Mouse (Mus musculus) limb, embryonic 11.5 days (tissue): ENCODE results near the gene Cops8. TPM values are rescaled to one million over a fixed set of nuclear protein-coding genes. Genes with fewer than 3 reads are reported as not detected.
A peak's percentile ranks its signal among the peaks of the same experiment; 100 is the strongest.

Experiments used
- ATAC-seq: fragments of 200-750 bp; cut with Nextera tagmentation; 2 replicates; pipeline ENCODE4 v1.8.0; 2017; ENCODE audit warnings: low read depth; ENCODE audit not compliant: insufficient number of reproducible peaks, low FRiP score, low TSS enrichment
- DNase-seq: peaks from one replicate; pipeline ENCODE4 v3.0.0-alpha.2; 2015; ENCODE audit warnings: low spot score
- H3K27ac ChIP-seq: fragments of 300-500 bp; sonication (generic); replicated peaks from 2 replicates; pipeline ENCODE4 v1.5.1; 2014; ENCODE audit warnings: low read depth, mild to moderate bottlenecking, low read length
- H3K27me3 ChIP-seq: fragments of 300-500 bp; sonication (generic); 2 replicates; pipeline ENCODE4 v1.6.1; 2014; ENCODE audit warnings: mild to moderate bottlenecking, low read length, mixed read lengths; ENCODE audit not compliant: control insufficient read depth, insufficient read depth
- H3K36me3 ChIP-seq: fragments of 300-500 bp; sonication (generic); 2 replicates; pipeline ENCODE4 v1.6.1; 2014; ENCODE audit warnings: mild to moderate bottlenecking, low read length, moderate library complexity, mixed read lengths; ENCODE audit not compliant: control insufficient read depth, insufficient read depth
- H3K4me1 ChIP-seq: fragments of 300-500 bp; sonication (generic); 2 replicates; pipeline ENCODE4 v1.6.1; 2014; ENCODE audit warnings: low read length, mixed read lengths; ENCODE audit not compliant: control insufficient read depth, insufficient read depth
- H3K4me2 ChIP-seq: fragments of 300-500 bp; sonication (generic); 2 replicates; pipeline ENCODE4 v1.6.1; 2014; ENCODE audit warnings: low read depth, mild to moderate bottlenecking, moderate library complexity; ENCODE audit not compliant: severe bottlenecking
- H3K4me3 ChIP-seq: fragments of 300-500 bp; sonication (generic); 2 replicates; pipeline ENCODE4 v1.5.1; 2014; ENCODE audit warnings: low read depth, low read length
- H3K9ac ChIP-seq: fragments of 300-500 bp; sonication (generic); 2 replicates; pipeline ENCODE4 v1.6.1; 2014; ENCODE audit warnings: mild to moderate bottlenecking, low read length
- H3K9me3 ChIP-seq: fragments of 300-500 bp; sonication (generic); 2 replicates; pipeline ENCODE4 v1.6.1; 2016; ENCODE audit warnings: low read length; ENCODE audit not compliant: control insufficient read depth
- WGBS: fragments of 180-500 bp; shearing (Covaris S2); extraction: QIAGEN DNeasy Blood & Tissue Kit; methylation state at CpG from one replicate; pipeline ENCODE4 v1.1.7; 2014; 5-methylcytosine and 5-hydroxymethylcytosine counted together
- polyA plus RNA-seq: library from polyadenylated mRNA; unstranded; fragments of >200 nt; fragmentation: Nextera tagmentation; extraction: Ambion mirVana; gene quantifications from 2 replicates; pipeline ENCODE4 v1.2.1, GENCODE M21; 2014

The Cops8 gene
- polyA plus RNA-seq, 1 experiment from 2014 or later: 212 TPM

DNA sequence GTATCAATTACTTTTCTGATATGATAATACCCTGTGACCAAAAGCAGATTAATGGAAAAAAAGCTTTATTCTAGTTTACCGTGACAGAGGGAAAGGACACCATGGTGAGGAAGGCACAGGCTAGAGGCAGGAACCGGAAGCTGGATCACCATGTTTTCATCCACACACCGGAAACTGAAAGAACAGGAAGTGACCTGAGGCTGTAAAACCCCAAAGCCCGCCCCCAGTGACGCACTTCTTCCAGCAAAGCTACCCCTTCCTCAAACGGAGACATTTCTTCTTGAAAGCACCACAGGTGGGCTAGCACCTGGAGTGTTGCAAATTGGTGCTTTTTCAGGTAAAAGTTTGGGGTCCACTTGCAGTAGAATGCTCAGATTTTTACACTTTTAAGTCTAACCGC lies 20.1 kb upstream of the Cops8 start:
- H3K4me3 ChIP-seq: no peak overlapping the region
- no peak overlapping the region for H3K4me2 ChIP-seq
- 73% methylated on average over 7 of the region's 7 CpGs for WGBS
- no peaks in the 10 kb centered on the region for H3K27me3 ChIP-seq
- no peak for ATAC-seq
- no peak overlapping the region for H3K9ac ChIP-seq
- H3K9me3 ChIP-seq: no peaks in the 10 kb centered on the region
- H3K36me3 ChIP-seq: no peaks in the 10 kb centered on the region
- no peak overlapping the region for H3K27ac ChIP-seq
- no peak for DNase-seq
- H3K4me1 ChIP-seq: 0 out of 2 replicates have a peak, but pooled peaks cover 4% of the 10 kb centered on the region

DNA sequence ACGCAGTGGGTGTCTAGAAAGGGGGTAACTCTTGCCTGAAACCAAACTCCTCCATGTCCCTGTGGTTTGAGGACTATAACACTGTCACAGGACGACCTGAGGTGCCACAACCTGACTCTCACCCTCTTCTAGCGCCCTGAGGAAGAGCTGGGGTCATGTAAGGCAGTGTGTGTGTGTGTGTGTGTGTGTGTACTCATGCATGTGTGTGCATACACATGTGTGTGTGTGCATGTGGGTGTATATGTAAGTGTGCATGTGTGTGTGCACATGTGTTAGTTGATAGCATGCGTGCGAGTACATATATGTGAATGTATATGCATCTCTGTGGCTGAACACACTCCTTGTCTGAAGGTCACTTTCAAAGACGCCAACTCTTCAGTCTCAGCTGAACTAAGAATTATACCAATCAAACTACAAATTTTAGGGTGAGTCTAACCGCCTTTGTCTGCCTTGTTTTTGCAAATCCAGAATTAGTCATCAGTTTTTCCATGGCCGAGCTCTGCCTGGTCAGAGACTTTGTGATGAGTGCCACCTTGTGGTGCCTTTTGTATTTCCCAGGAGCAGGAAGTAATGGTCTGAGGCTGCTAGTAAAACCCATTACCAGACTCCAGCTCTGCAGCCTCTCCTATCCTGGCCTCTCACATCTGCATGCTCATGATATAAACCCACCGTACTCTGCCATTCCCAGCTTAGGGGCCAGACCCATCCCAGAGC lies 14.6 kb upstream of the Cops8 start:
- ATAC-seq (peak; percentile 44; the same call in 1 of the 2 replicates), DNase-seq (peak; percentile 88)
- Histone ChIP-seq H3K36me3 (no peaks in the 10 kb centered on the region), H3K4me2 (no peak overlapping the region), H3K4me1 (0 out of 2 replicates have a peak, but pooled peaks cover 4% of the 10 kb centered on the region), H3K9ac (no peak overlapping the region), H3K4me3 (no peak overlapping the region), H3K27me3 (no peaks in the 10 kb centered on the region), H3K9me3 (no peaks in the 10 kb centered on the region), H3K27ac (no peak overlapping the region)
- WGBS: 57% methylated on average over 9 of the region's 9 CpGs

DNA sequence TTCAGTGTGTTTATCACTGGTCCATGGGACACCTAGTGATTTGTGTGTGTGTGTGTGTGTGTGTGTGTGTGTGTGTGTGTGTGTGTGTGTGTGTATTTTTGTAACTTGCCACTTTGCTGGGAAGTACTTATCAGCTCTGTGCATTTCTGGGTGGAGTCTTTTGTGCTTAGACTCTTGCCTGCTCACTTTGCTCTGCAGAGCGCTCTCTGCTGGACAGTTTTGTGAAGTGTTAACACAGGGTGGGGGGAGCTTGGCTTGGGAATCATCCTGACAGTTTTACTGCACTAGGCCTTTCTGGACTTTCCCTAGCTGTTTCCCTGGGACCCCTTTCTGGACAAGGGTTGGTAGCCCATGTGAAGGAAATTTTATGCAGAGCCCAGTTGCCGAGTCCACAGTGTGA lies 12.0 kb upstream of the Cops8 start:
- no peaks in the 10 kb centered on the region for H3K36me3 ChIP-seq
- H3K4me1 ChIP-seq: no peaks in the 10 kb centered on the region
- H3K9me3 ChIP-seq: no peaks in the 10 kb centered on the region
- WGBS: 30% methylated on average over 2 of the region's 2 CpGs
- no peak overlapping the region for H3K27ac ChIP-seq
- no peaks in the 10 kb centered on the region for H3K27me3 ChIP-seq
- H3K4me3 ChIP-seq: no peak overlapping the region
- no peak overlapping the region for H3K4me2 ChIP-seq
- ATAC-seq (no peak), DNase-seq (peak; percentile 80)
- no peak overlapping the region for H3K9ac ChIP-seq

DNA sequence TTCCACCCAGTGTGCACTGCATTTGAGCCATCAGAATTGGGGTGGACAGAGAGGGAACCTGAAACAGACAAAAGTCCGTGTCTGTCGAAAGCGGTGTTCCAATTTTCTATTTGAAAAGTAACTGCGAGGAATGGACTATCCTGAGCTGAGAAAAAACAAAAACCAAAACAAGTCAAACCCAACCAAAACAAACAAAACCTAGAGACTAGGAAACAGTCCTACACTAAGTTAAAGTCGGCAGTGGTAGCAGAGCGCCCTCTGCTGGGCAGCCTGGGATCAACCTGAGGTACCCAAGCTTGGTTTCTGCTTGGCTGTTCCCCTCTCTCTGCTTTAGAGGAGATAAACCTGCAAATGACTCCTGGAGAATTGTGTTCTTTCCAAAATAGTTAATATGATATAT lies 10.0 kb upstream of the Cops8 start:
- 18% methylated on average over 6 of the region's 6 CpGs for WGBS
- Histone ChIP-seq H3K9ac (no peak overlapping the region), H3K4me2 (no peak overlapping the region), H3K4me1 (no peaks in the 10 kb centered on the region), H3K27ac (no peak overlapping the region), H3K9me3 (no peaks in the 10 kb centered on the region), H3K4me3 (no peak overlapping the region), H3K36me3 (no peaks in the 10 kb centered on the region), H3K27me3 (no peaks in the 10 kb centered on the region)
- DNase-seq: peak; percentile 93
- no peak for ATAC-seq

DNA sequence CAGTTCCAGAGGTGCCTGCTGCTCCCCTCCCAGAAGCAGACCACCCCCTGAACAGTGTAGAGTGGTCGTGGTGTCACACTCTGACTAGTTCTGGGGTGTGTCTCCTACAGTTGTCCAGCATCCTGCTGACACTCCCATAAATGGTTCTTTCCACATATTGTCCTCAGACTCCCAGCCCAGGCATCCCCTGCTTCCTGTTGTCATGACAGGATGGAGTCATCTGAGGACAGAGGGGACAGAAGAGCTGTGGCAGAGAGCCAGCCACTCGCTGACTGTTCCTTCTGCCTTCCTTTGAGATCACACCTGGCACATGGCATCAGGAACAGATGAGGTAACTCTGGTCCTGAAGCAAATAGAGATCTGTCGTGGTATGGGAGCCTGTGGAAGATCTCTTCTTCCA lies 3.6 kb upstream of the Cops8 start:
- H3K27ac ChIP-seq: no peak overlapping the region
- DNase-seq (no peak), ATAC-seq (no peak)
- no peaks in the 10 kb centered on the region for H3K36me3 ChIP-seq
- 0 out of 2 replicates have a peak, but pooled peaks cover 2% of the 10 kb centered on the region for H3K4me1 ChIP-seq
- no peak overlapping the region for H3K4me2 ChIP-seq
- no peaks in the 10 kb centered on the region for H3K27me3 ChIP-seq
- 56% methylated on average over 3 of the region's 3 CpGs for WGBS
- H3K9ac ChIP-seq: no peak overlapping the region
- no peaks in the 10 kb centered on the region for H3K9me3 ChIP-seq
- no peak overlapping the region for H3K4me3 ChIP-seq

DNA sequence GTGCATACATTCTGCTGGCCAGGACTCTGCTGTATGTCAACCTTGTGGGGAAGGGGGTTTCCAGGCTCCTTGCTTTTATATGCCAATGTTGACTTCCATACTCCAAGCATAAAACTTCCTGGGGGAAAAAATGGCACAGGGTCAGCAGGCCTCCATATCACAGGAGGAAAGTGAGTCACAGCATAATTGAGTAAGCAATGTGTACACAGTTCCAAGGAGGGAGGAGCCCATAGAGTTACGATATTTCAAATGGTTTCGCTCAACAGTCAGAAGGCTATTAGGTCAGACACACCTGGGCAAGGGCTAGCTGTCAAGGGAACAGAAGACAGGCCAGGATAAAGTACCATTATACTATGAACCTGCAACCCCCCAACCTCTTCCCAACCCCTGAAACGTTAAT lies 1.7 kb upstream of the Cops8 start:
- 80% methylated on average over 3 of the region's 3 CpGs for WGBS
- DNase-seq (no peak), ATAC-seq (no peak)
- Histone ChIP-seq H3K4me3 (no peak overlapping the region), H3K27ac (no peak overlapping the region), H3K27me3 (no peaks in the 10 kb centered on the region), H3K9me3 (no peaks in the 10 kb centered on the region), H3K36me3 (no peaks in the 10 kb centered on the region), H3K4me2 (no peak overlapping the region), H3K4me1 (0 out of 2 replicates have a peak, but pooled peaks cover 3% of the 10 kb centered on the region), H3K9ac (no peak overlapping the region)

DNA sequence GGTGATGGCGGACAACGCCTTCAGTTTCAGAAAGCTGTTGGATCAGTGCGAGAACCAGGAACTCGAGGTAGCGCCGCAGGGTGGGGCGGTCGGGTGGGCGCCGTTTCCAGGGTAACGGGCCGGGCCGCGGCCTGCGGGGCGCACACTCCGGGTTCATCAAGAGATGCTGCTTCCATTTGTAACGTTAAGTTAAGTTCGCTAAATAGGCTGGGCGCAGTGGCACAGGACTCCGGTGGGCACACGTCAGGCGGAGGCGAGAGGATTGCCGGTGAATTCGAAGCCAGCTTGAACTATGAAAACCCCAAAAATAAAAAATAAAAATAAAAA lies 743 bp downstream of the Cops8 start:
- WGBS: under 1% methylated on average over 26 of the region's 26 CpGs
- Histone ChIP-seq H3K4me3 (peak overlapping the region; percentile 90), H3K27ac (no peak overlapping the region), H3K27me3 (no peaks in the 10 kb centered on the region), H3K36me3 (peaks cover 4% of the 10 kb centered on the region; the same call in 1 of the 2 replicates), H3K9ac (peak overlapping the region; percentile 87), H3K4me2 (peak overlapping the region; percentile 70), H3K9me3 (no peaks in the 10 kb centered on the region), H3K4me1 (0 out of 2 replicates have a peak, but pooled peaks cover 3% of the 10 kb centered on the region)
- DNase-seq: no peak
- peak; percentile 44; the same call in 1 of the 2 replicates for ATAC-seq

DNA sequence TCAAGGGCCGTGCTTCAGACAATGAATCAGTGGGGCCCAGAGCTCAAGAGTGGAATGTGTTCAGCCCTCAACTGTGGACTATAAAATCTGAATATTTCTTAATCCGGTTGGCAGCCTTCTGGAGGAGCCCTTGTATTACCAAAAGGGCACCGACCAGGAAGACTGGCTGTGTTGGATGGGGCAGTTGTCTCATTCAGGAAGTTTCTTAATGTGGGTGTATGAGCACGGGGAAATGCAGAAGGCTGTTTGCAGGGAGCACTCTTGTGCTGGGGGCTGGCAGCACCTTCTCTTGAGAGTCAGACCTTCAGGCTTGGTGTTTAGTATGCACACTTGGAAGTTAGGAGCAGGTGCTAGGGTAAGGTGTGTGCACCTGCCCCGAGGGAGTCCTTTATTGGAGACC lies 6.6 kb downstream of the Cops8 start:
- H3K4me2 ChIP-seq: no peak overlapping the region
- no peaks in the 10 kb centered on the region for H3K27me3 ChIP-seq
- DNase-seq (no peak), ATAC-seq (no peak)
- 91% methylated on average over 5 of the region's 5 CpGs for WGBS
- H3K4me3 ChIP-seq: no peak overlapping the region
- H3K36me3 ChIP-seq: peaks cover 32% of the 10 kb centered on the region
- no peaks in the 10 kb centered on the region for H3K4me1 ChIP-seq
- no peak overlapping the region for H3K27ac ChIP-seq
- no peaks in the 10 kb centered on the region for H3K9me3 ChIP-seq
- H3K9ac ChIP-seq: no peak overlapping the region

DNA sequence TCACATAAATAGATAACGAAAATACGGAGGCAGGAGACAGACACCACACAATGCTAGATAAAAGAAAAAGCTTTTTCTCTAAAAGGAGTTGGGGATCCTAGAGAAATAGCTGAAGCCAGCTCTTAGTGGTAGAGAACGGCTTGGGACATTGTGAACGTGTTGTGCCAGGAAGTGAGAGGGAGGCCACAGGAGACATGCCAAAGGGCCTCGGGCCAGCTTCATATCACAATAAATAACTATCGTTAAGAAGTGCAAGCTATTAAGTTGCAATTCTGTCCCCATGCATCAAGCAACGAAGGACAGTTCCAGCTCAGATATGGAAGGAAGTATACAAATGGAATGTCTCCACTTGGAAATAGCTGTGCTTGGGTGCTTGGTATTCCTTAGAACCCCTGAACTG lies 14.5 kb downstream of the Cops8 start:
- Histone ChIP-seq H3K4me1 (no peaks in the 10 kb centered on the region), H3K4me3 (no peak overlapping the region), H3K27me3 (no peaks in the 10 kb centered on the region), H3K9me3 (no peaks in the 10 kb centered on the region), H3K9ac (no peak overlapping the region), H3K4me2 (no peak overlapping the region), H3K27ac (no peak overlapping the region), H3K36me3 (peaks cover 8% of the 10 kb centered on the region; the same call in 1 of the 2 replicates)
- DNase-seq: no peak
- ATAC-seq: no peak
- WGBS: 88% methylated on average over 7 of the region's 7 CpGs
